In the genomic region with DNA sequence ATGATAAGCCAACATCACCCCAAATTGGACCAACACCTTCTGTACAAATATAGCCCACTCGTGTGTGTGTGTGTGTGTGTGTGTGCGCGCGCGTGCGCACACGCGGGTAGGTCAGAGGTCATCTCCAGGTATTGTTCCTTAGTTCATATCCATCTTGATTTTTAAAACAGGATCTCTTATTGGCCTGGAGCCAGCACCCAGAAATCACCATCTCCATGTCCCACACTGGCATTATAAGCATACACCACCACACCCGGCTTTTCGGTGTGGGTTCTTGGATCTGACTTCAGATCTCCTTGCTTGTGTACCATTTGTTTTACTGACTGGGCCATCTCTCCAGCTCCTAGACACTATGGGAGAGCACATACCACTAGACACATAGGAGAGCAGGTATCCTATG, we compare ENCODE assay signal across 13 mouse cellular contexts.
DNase-seq lines count a peak whose midpoint lies in the region; ATAC-seq and TF ChIP-seq lines count a peak whose summit lies in the region.
"Had no signal": no experiment of that assay in that cellular context is flagged by ENCODE, and none has a peak within 500 bp of the region (broad histone marks: within the 10 kb centered on the region; RNA-seq: fewer than 3 reads in every experiment).

No protein-coding gene starts in this region.

- no peaks in the 10 kb centered on the region for H3K36me3 ChIP-seq in hindbrain, postnatal 0 days (ENCODE audit: insufficient read depth, low read length)
- H3K36me3 ChIP-seq in hindbrain, embryonic 16.5 days (ENCODE audit: control insufficient read depth, insufficient read depth, low read length) = no peaks in the 10 kb centered on the region
- no peaks in the 10 kb centered on the region for H3K36me3 ChIP-seq in midbrain, postnatal 0 days (ENCODE audit: insufficient read depth, low read length)
- H3K36me3 ChIP-seq in midbrain, embryonic 10.5 days = no peaks in the 10 kb centered on the region
- H3K36me3 ChIP-seq: embryonic facial prominence, embryonic 10.5 days; heart, embryonic 12.5 days; hindbrain, embryonic 15.5 days; intestine, embryonic 15.5 days had no signal

- H3K9me3 ChIP-seq in hindbrain, postnatal 0 days (ENCODE audit: low read length) = no peaks in the 10 kb centered on the region
- H3K9me3 ChIP-seq in hindbrain, embryonic 16.5 days (ENCODE audit: control insufficient read depth, low read length) = no peaks in the 10 kb centered on the region
- no peaks in the 10 kb centered on the region for H3K9me3 ChIP-seq in midbrain, postnatal 0 days (ENCODE audit: low read length)
- no peaks in the 10 kb centered on the region for H3K9me3 ChIP-seq in midbrain, embryonic 10.5 days (replicated peaks)
- H3K9me3 ChIP-seq: embryonic facial prominence, embryonic 10.5 days; heart, embryonic 12.5 days; hindbrain, embryonic 15.5 days; intestine, embryonic 15.5 days had no signal

- DNase-seq in cerebellum, postnatal 10 days = peak; percentile 51 to 52
- DNase-seq in cerebellum, adult 8-10 months = no peak
- no peak for DNase-seq in hindbrain, postnatal 0 days (ENCODE audit: low spot score)
- DNase-seq in midbrain, postnatal 0 days (ENCODE audit: low spot score) = no peak
- DNase-seq in midbrain, embryonic 10.5 days (ENCODE audit: low spot score) = no peak
- DNase-seq: gastrocnemius, postnatal 14 days; heart, postnatal 36 days; kidney, adult 18-20 months had no signal

- H3K4me3 ChIP-seq in hindbrain, postnatal 0 days (ENCODE audit: low read length) = no peak overlapping the region
- H3K4me3 ChIP-seq in hindbrain, embryonic 16.5 days (ENCODE audit: low read length) = no peak overlapping the region
- H3K4me3 ChIP-seq in midbrain, postnatal 0 days (ENCODE audit: low read depth, low read length) = no peak overlapping the region
- H3K4me3 ChIP-seq in midbrain, embryonic 10.5 days = no peak overlapping the region
- H3K4me3 ChIP-seq: embryonic facial prominence, embryonic 10.5 days; heart, embryonic 12.5 days; hindbrain, embryonic 15.5 days; intestine, embryonic 15.5 days had no signal

- TF ChIP-seq CTCF in hindbrain, postnatal 0 days (IDR thresholded peaks at IDR 0.05; ENCODE audit: low read depth) = no peak
- TF ChIP-seq CTCF in midbrain, postnatal 0 days (IDR thresholded peaks at IDR 0.05) = no peak

- 0 out of 2 replicates have a peak overlapping the region, but pooled peaks have one; percentile 54 for H3K27ac ChIP-seq in hindbrain, postnatal 0 days
- no peak overlapping the region for H3K27ac ChIP-seq in hindbrain, embryonic 16.5 days (ENCODE audit: low read depth, low read length)
- peak overlapping the region; percentile 34; the same call in 1 of the 2 replicates for H3K27ac ChIP-seq in midbrain, postnatal 0 days (ENCODE audit: low read depth, low read length)
- H3K27ac ChIP-seq in midbrain, embryonic 10.5 days (replicated peaks) = no peak overlapping the region
- H3K27ac ChIP-seq: embryonic facial prominence, embryonic 10.5 days; hindbrain, embryonic 15.5 days; intestine, embryonic 15.5 days had no signal

- H3K9ac ChIP-seq in hindbrain, postnatal 0 days (replicated peaks; ENCODE audit: low read length) = no peak overlapping the region
- H3K9ac ChIP-seq in hindbrain, embryonic 16.5 days (ENCODE audit: low read depth, low read length) = no peak overlapping the region
- no peak overlapping the region for H3K9ac ChIP-seq in midbrain, postnatal 0 days (replicated peaks; ENCODE audit: low read length, poor library complexity, severe bottlenecking)
- H3K9ac ChIP-seq: heart, embryonic 12.5 days; hindbrain, embryonic 15.5 days; intestine, embryonic 15.5 days had no signal

- 96% methylated on average over 10 of the region's 10 CpGs for WGBS in hindbrain, postnatal 0 days
- WGBS in hindbrain, embryonic 16.5 days = 96% methylated on average over 10 of the region's 10 CpGs
- WGBS in midbrain, postnatal 0 days = 98% methylated on average over 10 of the region's 10 CpGs
- WGBS in midbrain, embryonic 10.5 days = 96% methylated on average over 10 of the region's 10 CpGs

- H3K27me3 ChIP-seq in hindbrain, postnatal 0 days (ENCODE audit: insufficient read depth, low read length) = no peaks in the 10 kb centered on the region
- no peaks in the 10 kb centered on the region for H3K27me3 ChIP-seq in hindbrain, embryonic 16.5 days (replicated peaks; ENCODE audit: control insufficient read depth, insufficient read depth, low read length)
- H3K27me3 ChIP-seq in midbrain, postnatal 0 days (ENCODE audit: insufficient read depth, low read length) = no peaks in the 10 kb centered on the region
- H3K27me3 ChIP-seq in midbrain, embryonic 10.5 days (ENCODE audit: low read depth, poor library complexity, severe bottlenecking) = no peaks in the 10 kb centered on the region
- H3K27me3 ChIP-seq: heart, embryonic 12.5 days; hindbrain, embryonic 15.5 days; intestine, embryonic 15.5 days had no signal

- peaks cover 16% of the 10 kb centered on the region for H3K4me1 ChIP-seq in hindbrain, postnatal 0 days (ENCODE audit: insufficient read depth, low read length)
- H3K4me1 ChIP-seq in hindbrain, embryonic 16.5 days (ENCODE audit: control insufficient read depth, insufficient read depth, low read depth, low read length) = peaks cover 17% of the 10 kb centered on the region
- H3K4me1 ChIP-seq in midbrain, postnatal 0 days (ENCODE audit: insufficient read depth, low read length) = peaks cover 6% of the 10 kb centered on the region; the same call in 1 of the 2 replicates
- H3K4me1 ChIP-seq in midbrain, embryonic 10.5 days = peaks cover 11% of the 10 kb centered on the region
- H3K4me1 ChIP-seq: embryonic facial prominence, embryonic 10.5 days; heart, embryonic 12.5 days; intestine, embryonic 15.5 days had no signal

- no peak overlapping the region for H3K4me2 ChIP-seq in hindbrain, postnatal 0 days (ENCODE audit: low read depth, low read length)
- no peak overlapping the region for H3K4me2 ChIP-seq in hindbrain, embryonic 16.5 days (ENCODE audit: low read length)
- no peak overlapping the region for H3K4me2 ChIP-seq in midbrain, postnatal 0 days (ENCODE audit: low read depth, low read length, poor library complexity, severe bottlenecking)
- H3K4me2 ChIP-seq: heart, embryonic 12.5 days; hindbrain, embryonic 15.5 days; intestine, embryonic 15.5 days had no signal

- no peak for ATAC-seq in hindbrain, postnatal 0 days
- no peak for ATAC-seq in hindbrain, embryonic 16.5 days
- ATAC-seq in midbrain, postnatal 0 days (ENCODE audit: low FRiP score) = no peak

Comparison
In these comparisons a context has a peak if more than half of its experiments do, and no peak if none do; other contexts are left out.
1. DNase-seq: peak in cerebellum, postnatal 10 days (2 of 2); none in cerebellum, adult 8-10 months (single experiment), hindbrain, postnatal 0 days (single experiment), midbrain, postnatal 0 days (single experiment) and midbrain, embryonic 10.5 days (single experiment).
2. H3K27ac ChIP-seq: peak in hindbrain, postnatal 0 days (single experiment) and midbrain, postnatal 0 days (single experiment); none in hindbrain, embryonic 16.5 days (single experiment) and midbrain, embryonic 10.5 days (single experiment).